Mouse (Mus musculus) hindbrain, postnatal 0 days (tissue): ENCODE measurements around the gene Snapc4. TPM values are rescaled to one million over a fixed set of nuclear protein-coding genes. Genes with fewer than 3 reads are reported as not detected.
A peak's percentile ranks its signal among the peaks of the same experiment; 100 is the strongest.

Source experiments
- ATAC-seq: fragments of 200-750 bp; cut with Nextera tagmentation; 2 replicates; pipeline ENCODE4 v1.8.0; 2017; ENCODE audit warnings: mild to moderate bottlenecking, moderate TSS enrichment, moderate library complexity
- DNase-seq: peaks from one replicate; pipeline ENCODE4 v3.0.0-alpha.2; 2015; ENCODE audit warnings: low spot score
- H3K27ac ChIP-seq: fragments of 300-500 bp; sonication (generic); 2 replicates; pipeline ENCODE4 v1.5.1; 2014; ENCODE audit warnings: mild to moderate bottlenecking
- H3K27me3 ChIP-seq: fragments of 300-500 bp; sonication (generic); 2 replicates; pipeline ENCODE4 v1.6.1; 2014; ENCODE audit warnings: low read length, mixed read lengths; ENCODE audit not compliant: insufficient read depth
- H3K36me3 ChIP-seq: fragments of 300-500 bp; sonication (generic); 2 replicates; pipeline ENCODE4 v1.6.1; 2014; ENCODE audit warnings: low read length, mixed read lengths; ENCODE audit not compliant: insufficient read depth
- H3K4me1 ChIP-seq: fragments of 300-500 bp; sonication (generic); 2 replicates; pipeline ENCODE4 v1.6.1; 2014; ENCODE audit warnings: antibody characterized with exemption, low read length, mixed read lengths; ENCODE audit not compliant: insufficient read depth
- H3K4me2 ChIP-seq: fragments of 300-500 bp; sonication (generic); 2 replicates; pipeline ENCODE4 v1.6.1; 2014; ENCODE audit warnings: low read depth, mild to moderate bottlenecking, low read length, moderate library complexity, mixed read lengths
- H3K4me3 ChIP-seq: fragments of 300-500 bp; sonication (generic); 2 replicates; pipeline ENCODE4 v1.5.1; 2014; ENCODE audit warnings: low read length
- H3K9ac ChIP-seq: fragments of 300-500 bp; sonication (generic); replicated peaks from 2 replicates; pipeline ENCODE4 v1.6.1; 2014; ENCODE audit warnings: mild to moderate bottlenecking, low read length, moderate library complexity, mixed read lengths
- H3K9me3 ChIP-seq: fragments of 300-500 bp; sonication (generic); 2 replicates; pipeline ENCODE4 v1.6.1; 2016; ENCODE audit warnings: low read length, mixed read lengths
- CTCF ChIP-seq: IDR thresholded peaks from 2 replicates; pipeline ENCODE4 v1.5.1; 2016; ENCODE audit warnings: antibody characterized with exemption, control low read depth, low read depth
- WGBS: fragments of 180-500 bp; shearing (Covaris S2); extraction: QIAGEN DNeasy Blood & Tissue Kit; methylation state at CpG from one replicate; pipeline ENCODE4 v1.1.7; 2014; 5-methylcytosine and 5-hydroxymethylcytosine counted together
- polyA plus RNA-seq: library from polyadenylated mRNA; unstranded; fragments of >200 nt; fragmentation: Nextera tagmentation; extraction: Ambion mirVana; gene quantifications from 2 replicates; pipeline ENCODE4 v1.2.1, GENCODE M21; 2015
- total RNA-seq: library from RNA; depleted of rRNA; stranded (reverse); fragments of >200 nt; gene quantifications from 2 replicates; pipeline ENCODE4 v1.2.3, GENCODE M21; 2014

The Snapc4 gene
- total and polyA plus RNA-seq, 2 experiments from 2014 or later: 25.6 to 56.4 TPM

DNA sequence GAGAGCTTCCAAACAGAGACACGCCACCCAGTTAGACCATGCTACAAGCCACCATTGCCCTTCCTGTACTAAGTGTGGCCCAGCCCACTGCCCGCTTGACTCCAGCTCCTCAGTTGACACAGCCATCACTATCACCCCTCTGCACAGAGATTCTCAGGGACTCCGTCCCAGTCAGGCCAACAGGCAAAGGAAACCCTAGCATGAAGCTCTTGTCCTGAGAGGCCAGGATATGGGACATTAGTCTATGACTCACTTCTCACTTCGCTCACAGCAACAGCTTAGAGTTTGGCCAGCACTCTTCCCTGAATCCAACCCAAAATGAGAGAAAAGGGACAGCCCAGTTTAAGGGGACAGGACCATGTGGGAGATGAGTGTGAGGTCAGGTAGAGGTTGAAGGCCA, 26.1 kb downstream of the Snapc4 start:
- ATAC-seq: no peak
- 94% methylated on average over 4 of the region's 4 CpGs for WGBS
- DNase-seq: no peak

DNA sequence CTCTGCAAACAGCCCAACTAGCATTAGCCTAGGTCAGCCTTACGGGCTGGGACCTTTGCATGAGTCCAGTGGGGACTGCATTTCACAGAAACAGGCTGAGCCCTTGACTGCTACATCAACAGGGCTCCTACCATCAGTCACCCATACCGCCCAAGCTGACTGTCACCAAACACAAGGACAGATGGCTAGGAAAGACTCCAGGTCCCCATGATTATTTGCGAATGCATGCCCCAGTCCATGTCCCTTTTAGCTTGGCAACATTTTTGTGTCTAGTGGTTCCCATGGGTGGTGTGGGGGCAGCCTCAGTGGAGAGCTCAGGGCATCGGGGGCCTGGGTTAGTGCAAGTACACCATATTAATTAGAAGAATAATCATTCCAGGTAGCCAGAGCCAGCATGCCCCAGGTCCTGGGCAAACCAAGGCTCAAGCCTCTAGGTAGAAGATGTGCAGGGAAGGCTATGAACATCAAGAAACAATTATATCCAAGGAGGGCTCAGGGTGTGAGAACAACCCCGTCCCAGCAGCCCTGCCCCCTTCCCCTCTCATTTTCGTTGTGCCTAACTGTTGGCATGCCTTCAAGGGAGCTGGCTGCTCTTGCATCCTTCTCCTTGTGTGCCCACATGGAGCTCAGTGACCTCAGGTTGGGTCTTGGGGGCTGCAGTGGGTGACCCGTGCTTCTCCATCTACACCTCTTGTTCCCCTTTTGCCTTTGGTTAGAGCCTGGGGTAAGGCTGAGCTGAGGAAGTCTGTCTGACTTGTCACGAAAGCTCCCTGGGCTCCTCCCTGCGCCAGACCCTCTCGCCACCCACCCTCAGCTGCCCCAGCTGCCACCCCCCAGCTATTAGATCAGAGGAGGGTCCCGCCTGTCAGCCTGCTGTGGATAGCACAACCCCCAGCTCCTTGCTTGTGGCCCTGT, 27.1 kb downstream of the Snapc4 start:
- Histone ChIP-seq H3K36me3 (peaks cover 8% of the 10 kb centered on the region), H3K27ac (0 out of 2 replicates have a peak overlapping the region, but pooled peaks have one; percentile 91), H3K4me1 (peaks cover 20% of the 10 kb centered on the region), H3K27me3 (no peaks in the 10 kb centered on the region), H3K4me3 (peak overlapping the region; percentile 82), H3K4me2 (peak overlapping the region; percentile 97), H3K9me3 (no peaks in the 10 kb centered on the region), H3K9ac (peak overlapping the region; percentile 95; the same call in 1 of the 2 replicates)
- no peak for TF ChIP-seq CTCF
- WGBS: 85% methylated on average over 11 of the region's 11 CpGs
- no peak for DNase-seq
- no peak for ATAC-seq

More for the DNA sequence above, 26.1 kb downstream of the Snapc4 start:
- peaks cover 20% of the 10 kb centered on the region for H3K4me1 ChIP-seq
- TF ChIP-seq CTCF: no peak
- H3K4me3 ChIP-seq: no peak overlapping the region
- no peaks in the 10 kb centered on the region for H3K27me3 ChIP-seq
- H3K27ac ChIP-seq: no peak overlapping the region
- H3K9ac ChIP-seq: no peak overlapping the region
- peaks cover under 1% of the 10 kb centered on the region; the same call in 1 of the 2 replicates for H3K36me3 ChIP-seq
- no peaks in the 10 kb centered on the region for H3K9me3 ChIP-seq
- no peak overlapping the region for H3K4me2 ChIP-seq

DNA sequence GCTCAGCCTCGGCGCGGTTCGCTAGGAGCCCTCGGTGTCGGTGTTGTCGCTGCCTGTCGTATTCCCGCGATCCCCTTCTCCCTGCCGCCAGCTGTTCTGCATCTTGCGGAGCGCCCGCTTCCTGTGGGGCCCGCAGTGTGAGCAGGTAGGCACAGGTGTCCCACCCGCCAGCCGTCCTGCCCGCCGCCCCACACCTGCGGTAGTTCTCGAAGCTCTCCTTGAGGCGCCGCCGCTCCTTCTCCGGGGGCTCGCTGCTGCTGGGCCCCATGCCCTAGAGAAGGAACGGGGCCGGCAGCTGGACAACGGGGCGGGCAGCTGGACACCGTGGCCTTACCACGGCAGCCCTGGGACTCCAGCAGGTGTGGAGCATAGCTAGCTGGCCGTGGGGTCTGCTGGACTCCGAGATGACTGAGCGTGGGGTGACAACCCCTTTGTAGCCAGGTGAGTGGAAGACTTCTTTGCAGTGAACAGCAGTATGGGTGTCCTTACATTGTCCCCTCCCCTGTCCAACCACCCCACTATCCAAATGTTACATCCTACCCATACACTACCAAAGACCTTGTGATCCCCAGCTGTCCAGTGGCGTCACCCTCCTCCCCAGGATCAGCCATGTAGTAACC, 28.1 kb downstream of the Snapc4 start:
- DNase-seq: no peak
- Histone ChIP-seq H3K27me3 (no peaks in the 10 kb centered on the region), H3K27ac (peak overlapping the region; percentile 91), H3K4me1 (peaks cover 20% of the 10 kb centered on the region), H3K4me2 (peak overlapping the region; percentile 97), H3K9ac (peak overlapping the region; percentile 95), H3K4me3 (peak overlapping the region; percentile 82), H3K9me3 (no peaks in the 10 kb centered on the region), H3K36me3 (peaks cover 10% of the 10 kb centered on the region)
- WGBS: 2% methylated on average over 36 of the region's 36 CpGs
- TF ChIP-seq CTCF: no peak
- ATAC-seq: peak; percentile 24

DNA sequence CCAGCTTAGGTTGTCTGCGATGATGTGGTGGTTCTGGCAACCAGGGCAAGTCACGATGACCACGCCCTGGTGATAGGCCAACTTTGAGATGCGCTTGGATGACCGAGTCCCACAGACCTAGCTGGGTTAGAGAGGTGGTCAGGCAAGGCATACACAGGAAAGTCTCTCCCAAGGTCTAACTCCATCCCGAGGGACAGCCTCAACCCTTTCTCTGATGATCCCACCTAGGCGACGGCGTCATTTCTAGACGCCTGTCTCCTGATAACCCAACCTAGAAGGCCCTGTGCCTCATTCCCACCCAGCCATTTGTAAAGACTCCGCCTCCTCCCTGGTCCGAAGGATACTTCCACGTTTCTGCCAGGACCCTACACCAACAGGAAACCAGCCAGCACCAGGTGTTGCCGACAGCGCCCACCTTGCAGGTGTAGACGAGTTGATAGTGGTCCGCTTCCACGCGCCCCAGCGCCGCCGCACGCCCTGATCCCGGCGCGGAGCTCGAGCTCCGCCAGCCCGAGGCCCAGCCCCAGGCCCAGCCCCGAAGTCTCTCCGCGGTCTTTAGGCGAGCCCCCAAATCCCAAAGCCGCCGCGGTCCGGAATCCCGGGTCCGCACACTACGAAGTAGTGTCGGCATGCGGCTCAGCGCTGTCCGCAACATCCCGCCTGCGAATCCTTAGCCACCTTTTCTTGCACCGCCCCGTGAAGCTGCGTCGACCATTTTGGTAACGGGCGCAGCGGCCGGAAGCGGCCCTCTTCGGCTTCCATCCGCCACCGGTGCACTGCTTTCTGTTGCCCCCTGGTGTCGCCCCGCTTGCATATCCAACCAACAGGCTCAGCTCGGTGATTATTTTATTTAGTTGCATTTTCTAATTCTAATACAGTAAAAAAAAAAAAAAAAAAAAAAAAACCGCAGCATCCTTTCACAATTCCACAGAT, 28.8 kb downstream of the Snapc4 start, which contains the start of gene Dnlz:
Gene Dnlz, minus strand, starts transcription at position 753 of the 933 bp plus-strand sequence.
- DNase-seq (peak; percentile 97), ATAC-seq (peak; percentile 82)
- Histone ChIP-seq H3K9me3 (no peaks in the 10 kb centered on the region), H3K9ac (peak within 1 kb of the TSS; percentile 95), H3K4me3 (peak within 1 kb of the TSS; percentile 82), H3K27ac (peak within 1 kb of the TSS; percentile 91), H3K27me3 (no peaks in the 10 kb centered on the region), H3K36me3 (peaks cover 18% of the 10 kb centered on the region), H3K4me1 (peaks cover 20% of the 10 kb centered on the region), H3K4me2 (peak within 1 kb of the TSS; percentile 97)
- TF ChIP-seq CTCF: peak; percentile 77
- WGBS: 2% methylated on average over 62 of the region's 62 CpGs

DNA sequence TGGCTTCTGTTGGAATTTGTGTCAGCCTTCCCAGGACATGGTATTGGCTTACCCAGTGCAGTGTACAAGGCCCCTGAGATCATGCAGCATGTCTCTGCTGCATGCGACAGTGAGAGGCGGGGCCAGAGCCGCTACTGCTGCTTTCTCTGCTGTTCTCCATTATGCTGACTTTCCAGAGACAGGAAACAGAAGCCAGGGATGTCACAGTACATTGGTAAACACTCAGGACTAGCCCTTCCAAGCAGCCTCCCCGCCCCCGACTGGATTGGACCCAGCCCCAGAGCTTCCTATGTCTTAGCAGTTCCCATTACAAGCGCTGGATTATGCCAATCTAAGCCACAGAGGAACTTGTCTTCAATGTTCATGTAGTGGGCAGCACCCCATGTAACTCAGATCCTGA, 32.2 kb downstream of the Snapc4 start:
- DNase-seq (no peak), ATAC-seq (no peak)
- Histone ChIP-seq H3K36me3 (peaks cover 48% of the 10 kb centered on the region), H3K27ac (0 out of 2 replicates have a peak overlapping the region, but pooled peaks have one; percentile 11), H3K9me3 (no peaks in the 10 kb centered on the region), H3K9ac (no peak overlapping the region), H3K4me2 (no peak overlapping the region), H3K4me1 (peaks cover 14% of the 10 kb centered on the region), H3K27me3 (no peaks in the 10 kb centered on the region), H3K4me3 (no peak overlapping the region)
- TF ChIP-seq CTCF: no peak
- 61% methylated on average over 6 of the region's 6 CpGs for WGBS
